Mouse (Mus musculus): ENCODE data around the gene C1s1. TPM values are rescaled to one million over a fixed set of nuclear protein-coding genes. Genes with fewer than 3 reads are reported as not detected.
A peak's percentile ranks its signal among the peaks of the same experiment; 100 is the strongest.
"Not testable (repeated sequence)": the region's sequence is repeated elsewhere in the genome, so short reads cannot be mapped to it uniquely, and the experiment has no call there.

Gene C1s1
- total RNA-seq, 1 experiment from 2014 or later = not detected

- ATAC-seq (replicated peaks in 1 of 2; ENCODE audit: insufficient read depth in 1 of 2, low FRiP score in 2 of 2, low TSS enrichment in 1 of 2, low read depth in 1 of 2, poor library complexity in 2 of 2, severe bottlenecking in 2 of 2) = peak; percentile 74 to 80
Measured at GRCm38 (mm10) chr6:124487509-124487908, 54.6 kb downstream of the C1s1 start.

GRCm38 (mm10) chr6:124485414-124486144 is 56.6 kb downstream of the C1s1 start:
- no peak for ATAC-seq (replicated peaks in 1 of 2; ENCODE audit: insufficient read depth in 1 of 2, low FRiP score in 2 of 2, low TSS enrichment in 1 of 2, low read depth in 1 of 2, poor library complexity in 2 of 2, severe bottlenecking in 2 of 2)

- ATAC-seq (replicated peaks in 1 of 2; ENCODE audit: insufficient read depth in 1 of 2, low FRiP score in 2 of 2, low TSS enrichment in 1 of 2, low read depth in 1 of 2, poor library complexity in 2 of 2, severe bottlenecking in 2 of 2) = no peak
Measured at GRCm38 (mm10) chr6:124484851-124485250, 57.3 kb downstream of the C1s1 start.

GRCm38 (mm10) chr6:124483831-124484230 is 58.3 kb downstream of the C1s1 start:
- not testable (repeated sequence) for ATAC-seq (replicated peaks in 1 of 2; ENCODE audit: insufficient read depth in 1 of 2, low FRiP score in 2 of 2, low TSS enrichment in 1 of 2, low read depth in 1 of 2, poor library complexity in 2 of 2, severe bottlenecking in 2 of 2)

GRCm38 (mm10) chr6:124481571-124481970 is 60.6 kb downstream of the C1s1 start:
- ATAC-seq (replicated peaks in 1 of 2; ENCODE audit: insufficient read depth in 1 of 2, low FRiP score in 2 of 2, low TSS enrichment in 1 of 2, low read depth in 1 of 2, poor library complexity in 2 of 2, severe bottlenecking in 2 of 2) = peak; percentile 32 to 56; a peak in 2 of 4 replicates

Other genes starting within 250 kb of the C1s1 start
- gene Cd163, start 237.7 kb downstream of the C1s1 start, total RNA-seq (2017) = 4.2 and 4.7 TPM in 2 replicates
- gene Pex5, start 127.3 kb downstream of the C1s1 start, total RNA-seq (2017) = 23.6 and 37.3 TPM in 2 replicates
- 13.4 and 23.8 TPM in 2 replicates for gene Clstn3, start 77.6 kb downstream of the C1s1 start, total RNA-seq (2017)
- gene C1rl, start 49.2 kb downstream of the C1s1 start, total RNA-seq (2017) = 6.6 and 8.1 TPM in 2 replicates
- 11.0 and 13.7 TPM in 2 replicates for gene C1ra, start 30.0 kb downstream of the C1s1 start, total RNA-seq (2017)
- gene C1rb, start 27.9 kb upstream of the C1s1 start, total RNA-seq (2017) = not detected in 2 replicates
- not detected in 2 replicates for gene C1s2, start 93.7 kb upstream of the C1s1 start, total RNA-seq (2017)
- gene Lpcat3, start 120.7 kb upstream of the C1s1 start, total RNA-seq (2017) = 28.5 and 29.6 TPM in 2 replicates
- gene Emg1, start 169.8 kb upstream of the C1s1 start, total RNA-seq (2017) = 160 and 203 TPM in 2 replicates
- gene Phb2, start 170.0 kb upstream of the C1s1 start, total RNA-seq (2017) = 252 and 265 TPM in 2 replicates
- gene Ptpn6, start 196.4 kb upstream of the C1s1 start, total RNA-seq (2017) = 476 and 523 TPM in 2 replicates
- 189 and 215 TPM in 2 replicates for gene Grcc10, start 199.0 kb upstream of the C1s1 start, total RNA-seq (2017)
- not detected in 2 replicates for gene Gm45234, start 213.7 kb upstream of the C1s1 start, total RNA-seq (2017)
- gene Atn1, start 214.2 kb upstream of the C1s1 start, total RNA-seq (2017) = 5.9 and 6.0 TPM in 2 replicates
- gene Eno2, start 227.3 kb upstream of the C1s1 start, total RNA-seq (2017) = 2.6 and 5.6 TPM in 2 replicates
- gene Lrrc23, start 237.4 kb upstream of the C1s1 start, total RNA-seq (2017) = 1.1 and 3.3 TPM in 2 replicates